Mouse (Mus musculus) hindbrain, embryonic 14.5 days (tissue): ENCODE measurements around the gene Cd274. TPM values are rescaled to one million over a fixed set of nuclear protein-coding genes. Genes with fewer than 3 reads are reported as not detected.

Experiments
- ATAC-seq: fragments of 200-750 bp; cut with Nextera tagmentation; 2 replicates; pipeline ENCODE4 v1.8.0; 2017; ENCODE audit warnings: moderate number of reproducible peaks, mild to moderate bottlenecking, moderate TSS enrichment, moderate library complexity; ENCODE audit not compliant: low FRiP score
- DNase-seq: peaks from one replicate; pipeline ENCODE4 v3.0.0-alpha.2; 2015; ENCODE audit warnings: low spot score
- H3K27ac ChIP-seq: fragments of 300-500 bp; sonication (generic); 2 replicates; pipeline ENCODE4 v1.5.1; 2014; ENCODE audit warnings: mild to moderate bottlenecking, moderate library complexity
- H3K27me3 ChIP-seq: fragments of 300-500 bp; sonication (generic); 2 replicates; pipeline ENCODE4 v1.6.1; 2014; ENCODE audit warnings: mild to moderate bottlenecking, low read length, mixed read lengths; ENCODE audit not compliant: control insufficient read depth, insufficient read depth
- H3K36me3 ChIP-seq: fragments of 300-500 bp; sonication (generic); replicated peaks from 2 replicates; pipeline ENCODE4 v1.6.1; 2014; ENCODE audit not compliant: control insufficient read depth, insufficient read depth
- H3K4me1 ChIP-seq: fragments of 300-500 bp; sonication (generic); replicated peaks from 2 replicates; pipeline ENCODE4 v1.6.1; 2014; ENCODE audit warnings: antibody characterized with exemption, low read length, mixed read lengths; ENCODE audit not compliant: control insufficient read depth, insufficient read depth
- H3K4me2 ChIP-seq: fragments of 300-500 bp; sonication (generic); replicated peaks from 2 replicates; pipeline ENCODE4 v1.6.1; 2014; ENCODE audit warnings: mild to moderate bottlenecking, moderate library complexity
- H3K4me3 ChIP-seq: fragments of 300-500 bp; sonication (generic); replicated peaks from 2 replicates; pipeline ENCODE4 v1.5.1; 2014; ENCODE audit warnings: mild to moderate bottlenecking, low read length
- H3K9ac ChIP-seq: fragments of 300-500 bp; sonication (generic); 2 replicates; pipeline ENCODE4 v1.6.1; 2014
- H3K9me3 ChIP-seq: fragments of 300-500 bp; sonication (generic); 2 replicates; pipeline ENCODE4 v1.6.1; 2016; ENCODE audit warnings: low read length; ENCODE audit not compliant: control insufficient read depth
- WGBS: fragments of 180-500 bp; shearing (Covaris S2); extraction: QIAGEN DNeasy Blood & Tissue Kit; methylation state at CpG from one replicate; pipeline ENCODE4 v1.1.7; 2014; 5-methylcytosine and 5-hydroxymethylcytosine counted together
- polyA plus RNA-seq: library from polyadenylated mRNA; unstranded; fragments of >200 nt; fragmentation: Nextera tagmentation; extraction: Ambion mirVana; gene quantifications from 2 replicates; pipeline ENCODE4 v1.2.1, GENCODE M21; 2014

Gene Cd274
- polyA plus RNA-seq, 1 experiment from 2014 or later: 0.48 TPM

DNA sequence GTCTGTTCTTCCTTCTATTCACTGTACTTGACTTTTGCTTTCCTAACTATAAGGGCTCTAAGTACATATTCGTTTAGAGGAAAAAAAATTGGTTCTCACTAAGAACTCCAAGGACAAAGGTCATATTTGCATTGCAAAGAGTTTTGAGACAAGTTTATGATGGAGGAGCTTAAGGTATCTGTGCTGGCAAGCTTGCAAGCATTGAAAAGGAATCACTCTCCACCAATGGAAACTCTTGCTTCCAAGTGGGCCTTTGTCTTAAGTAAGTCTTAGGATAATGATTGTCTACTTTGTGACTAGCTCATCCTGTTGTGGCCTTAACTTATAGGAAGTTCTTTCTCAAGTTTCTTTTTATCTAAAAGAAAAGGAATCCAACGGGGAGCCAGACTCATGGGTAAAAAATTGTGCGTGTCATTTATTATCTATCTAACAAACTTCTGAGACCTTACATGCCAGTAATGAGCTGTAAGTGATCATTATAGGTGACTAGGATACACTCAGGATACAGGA lies 49.2 kb downstream of the Cd274 start:
- no peaks in the 10 kb centered on the region for H3K9me3 ChIP-seq
- H3K4me2 ChIP-seq: no peak overlapping the region
- H3K27me3 ChIP-seq: no peaks in the 10 kb centered on the region
- no peak overlapping the region for H3K9ac ChIP-seq
- no peak for ATAC-seq
- no peak overlapping the region for H3K27ac ChIP-seq
- no peaks in the 10 kb centered on the region for H3K4me1 ChIP-seq
- H3K36me3 ChIP-seq: no peaks in the 10 kb centered on the region
- H3K4me3 ChIP-seq: no peak overlapping the region
- WGBS: 80% methylated on average over 3 of the region's 3 CpGs
- DNase-seq: no peak

DNA sequence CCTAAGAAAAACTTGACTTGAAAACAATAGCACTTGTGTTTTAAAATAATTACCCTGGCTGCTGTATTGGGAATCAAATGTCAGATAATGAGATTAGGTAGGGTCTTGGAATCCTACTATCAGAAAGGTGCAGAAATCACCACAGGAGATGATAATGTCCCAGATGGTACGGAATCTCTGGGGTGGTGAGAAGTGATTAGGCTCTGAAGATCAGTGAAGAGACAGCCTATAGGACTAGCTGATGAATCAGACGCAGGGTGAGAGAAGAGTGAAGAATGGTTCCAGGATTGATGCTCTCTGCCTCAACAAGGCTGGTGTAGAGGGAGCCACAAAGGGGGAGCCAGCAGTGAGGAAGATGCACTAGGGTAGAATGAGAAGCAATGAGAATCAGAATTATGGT lies 49.9 kb downstream of the Cd274 start:
- Histone ChIP-seq H3K4me2 (no peak overlapping the region), H3K27me3 (no peaks in the 10 kb centered on the region), H3K27ac (no peak overlapping the region), H3K4me3 (no peak overlapping the region), H3K9me3 (no peaks in the 10 kb centered on the region), H3K4me1 (no peaks in the 10 kb centered on the region), H3K9ac (no peak overlapping the region), H3K36me3 (no peaks in the 10 kb centered on the region)
- WGBS: 79% methylated on average over 2 of the region's 2 CpGs
- DNase-seq (no peak), ATAC-seq (no peak)

DNA sequence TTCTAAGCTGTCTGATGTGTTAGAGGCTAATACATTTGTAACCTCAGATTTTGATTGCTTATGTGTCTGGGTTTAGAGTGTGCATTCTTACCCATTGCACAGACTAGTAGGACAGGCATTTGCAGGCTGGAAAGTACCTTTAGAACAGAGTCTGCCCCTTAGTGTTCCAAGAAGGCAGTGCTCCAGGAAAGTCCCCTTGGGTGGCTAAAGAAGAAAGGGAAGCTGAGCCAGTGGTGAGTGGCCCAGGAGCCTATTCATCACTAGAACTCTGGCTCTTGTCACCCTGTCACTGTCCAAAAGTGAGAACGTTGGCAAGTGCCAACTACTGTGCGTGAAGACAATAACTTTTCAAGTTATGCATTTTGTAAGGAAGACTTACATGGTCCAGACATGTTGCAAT lies 50.6 kb downstream of the Cd274 start:
- no peak overlapping the region for H3K9ac ChIP-seq
- H3K36me3 ChIP-seq: no peaks in the 10 kb centered on the region
- WGBS: 58% methylated on average over 2 of the region's 2 CpGs
- H3K4me1 ChIP-seq: no peaks in the 10 kb centered on the region
- no peaks in the 10 kb centered on the region for H3K9me3 ChIP-seq
- H3K27ac ChIP-seq: no peak overlapping the region
- no peak overlapping the region for H3K4me3 ChIP-seq
- no peak overlapping the region for H3K4me2 ChIP-seq
- DNase-seq (no peak), ATAC-seq (no peak)
- H3K27me3 ChIP-seq: no peaks in the 10 kb centered on the region

GRCm38 (mm10) chr19:29418661-29419115 lies 51.4 kb downstream of the Cd274 start:
- no peak overlapping the region for H3K9ac ChIP-seq
- WGBS: 36% methylated on average over 9 of the region's 9 CpGs
- no peak overlapping the region for H3K27ac ChIP-seq
- ATAC-seq (no peak), DNase-seq (no peak)
- H3K4me1 ChIP-seq: no peaks in the 10 kb centered on the region
- H3K4me2 ChIP-seq: no peak overlapping the region
- no peaks in the 10 kb centered on the region for H3K27me3 ChIP-seq
- H3K36me3 ChIP-seq: no peaks in the 10 kb centered on the region
- H3K4me3 ChIP-seq: no peak overlapping the region
- no peaks in the 10 kb centered on the region for H3K9me3 ChIP-seq

DNA sequence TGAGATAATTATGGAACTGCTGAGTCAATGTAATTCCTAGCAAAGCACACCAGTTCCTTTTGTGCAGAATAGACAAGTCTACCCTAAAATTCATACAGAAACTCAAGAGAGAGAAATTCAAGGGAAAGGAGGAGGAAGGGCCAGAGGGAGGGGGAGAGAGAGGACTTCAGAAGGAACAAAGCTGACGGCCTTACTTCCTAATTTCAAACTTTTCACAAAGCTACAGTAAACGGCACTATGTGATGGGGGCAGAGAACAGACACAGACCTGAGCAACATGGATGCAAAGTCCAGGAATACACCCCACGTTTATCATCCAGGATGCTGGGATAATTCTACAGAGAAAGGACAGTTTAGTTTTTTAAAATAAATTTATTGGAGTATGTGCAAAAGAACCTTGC lies 52.3 kb downstream of the Cd274 start:
- no peaks in the 10 kb centered on the region for H3K4me1 ChIP-seq
- no peaks in the 10 kb centered on the region for H3K9me3 ChIP-seq
- no peak overlapping the region for H3K9ac ChIP-seq
- H3K27ac ChIP-seq: no peak overlapping the region
- DNase-seq: no peak
- ATAC-seq: no peak
- H3K4me3 ChIP-seq: no peak overlapping the region
- no peaks in the 10 kb centered on the region for H3K36me3 ChIP-seq
- H3K27me3 ChIP-seq: no peaks in the 10 kb centered on the region
- WGBS: 81% methylated on average over 3 of the region's 3 CpGs
- H3K4me2 ChIP-seq: no peak overlapping the region

GRCm38 (mm10) chr19:29419946-29420345 lies 52.7 kb downstream of the Cd274 start:
- Histone ChIP-seq H3K4me3 (no peak overlapping the region), H3K9ac (no peak overlapping the region), H3K4me1 (no peaks in the 10 kb centered on the region), H3K27ac (no peak overlapping the region), H3K27me3 (no peaks in the 10 kb centered on the region), H3K36me3 (no peaks in the 10 kb centered on the region), H3K4me2 (no peak overlapping the region), H3K9me3 (no peaks in the 10 kb centered on the region)
- no peak for ATAC-seq
- no peak for DNase-seq

DNA sequence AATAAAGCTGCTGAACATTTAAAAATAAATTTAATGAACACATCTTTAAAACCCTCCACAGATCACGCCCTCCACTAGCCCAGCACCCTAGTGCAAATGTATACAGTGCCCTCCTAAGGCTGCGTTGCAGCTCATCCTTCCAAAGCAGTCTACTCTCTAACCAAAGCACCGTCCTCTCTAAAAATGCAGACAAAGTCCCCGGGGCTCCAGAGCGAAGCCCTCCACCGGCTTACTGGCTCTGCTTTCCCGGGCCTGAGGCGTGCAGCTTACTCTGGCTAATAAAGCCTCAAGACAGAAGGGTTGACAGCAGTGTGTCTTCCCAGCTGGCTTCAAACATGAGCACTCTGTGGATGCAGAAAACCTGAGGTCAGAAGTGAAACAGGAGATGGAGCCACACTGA lies 53.1 kb downstream of the Cd274 start:
- 70% methylated on average over 8 of the region's 8 CpGs for WGBS
- DNase-seq (peak; percentile 29), ATAC-seq (no peak)
- H3K4me3 ChIP-seq: no peak overlapping the region
- no peak overlapping the region for H3K9ac ChIP-seq
- no peaks in the 10 kb centered on the region for H3K4me1 ChIP-seq
- no peak overlapping the region for H3K27ac ChIP-seq
- no peak overlapping the region for H3K4me2 ChIP-seq
- no peaks in the 10 kb centered on the region for H3K9me3 ChIP-seq
- no peaks in the 10 kb centered on the region for H3K36me3 ChIP-seq
- no peaks in the 10 kb centered on the region for H3K27me3 ChIP-seq

DNA sequence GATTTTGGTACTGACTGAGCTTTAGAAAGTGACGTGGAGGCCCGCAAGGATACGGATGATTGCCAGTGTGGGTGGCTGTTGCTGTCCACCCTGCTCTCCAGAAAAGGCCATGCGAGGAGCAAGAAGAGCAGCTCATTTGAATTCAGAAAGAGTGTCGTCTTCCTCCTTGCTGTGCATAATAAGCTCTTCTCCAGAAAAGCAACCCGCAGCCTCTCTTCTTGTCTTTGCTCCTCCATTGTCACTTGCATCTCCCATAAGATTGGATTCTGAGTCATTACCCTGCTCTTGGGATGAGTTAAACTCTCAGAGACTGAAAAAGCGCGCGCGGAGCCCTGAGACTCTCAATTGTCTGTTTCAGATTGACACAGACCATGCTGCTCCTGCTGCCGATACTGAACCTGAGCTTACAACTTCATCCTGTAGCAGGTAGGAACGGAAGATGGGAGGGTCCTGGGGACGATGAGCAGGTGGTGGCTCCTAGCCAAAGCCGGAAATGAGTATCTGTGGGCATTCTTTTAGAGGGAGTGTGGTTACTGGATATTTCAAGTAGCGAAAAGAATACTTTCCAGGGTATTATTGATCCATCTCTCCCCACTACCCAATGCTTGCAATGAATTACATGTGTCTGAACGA lies 54.9 kb downstream of the Cd274 start:
- Histone ChIP-seq H3K9me3 (no peaks in the 10 kb centered on the region), H3K4me3 (no peak overlapping the region), H3K27me3 (no peaks in the 10 kb centered on the region), H3K4me1 (no peaks in the 10 kb centered on the region), H3K9ac (no peak overlapping the region), H3K4me2 (no peak overlapping the region), H3K27ac (no peak overlapping the region), H3K36me3 (no peaks in the 10 kb centered on the region)
- ATAC-seq (no peak), DNase-seq (no peak)
- WGBS: 78% methylated on average over 16 of the region's 16 CpGs

DNA sequence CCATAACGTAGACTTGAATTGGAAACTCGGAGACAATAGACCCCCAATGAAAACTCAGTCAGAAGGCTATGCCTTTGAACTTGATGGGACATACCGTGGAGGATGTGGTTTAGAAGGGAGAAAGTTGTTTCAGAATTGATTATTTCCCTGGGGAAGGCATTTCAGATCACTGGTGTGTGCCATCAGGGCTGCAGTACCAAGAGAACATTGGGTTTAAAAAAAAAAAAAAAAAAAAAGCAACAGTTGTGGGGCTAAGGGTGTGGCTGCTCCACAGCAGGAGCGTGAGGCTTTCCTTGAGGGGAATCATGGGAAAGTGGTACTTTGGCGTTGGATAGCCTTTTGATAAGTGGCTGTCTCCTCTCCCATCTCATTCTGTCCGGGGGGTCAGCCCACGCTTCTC lies 55.5 kb downstream of the Cd274 start:
- H3K9me3 ChIP-seq: no peaks in the 10 kb centered on the region
- 91% methylated on average over 7 of the region's 7 CpGs for WGBS
- H3K36me3 ChIP-seq: no peaks in the 10 kb centered on the region
- H3K27ac ChIP-seq: no peak overlapping the region
- H3K4me3 ChIP-seq: no peak overlapping the region
- ATAC-seq: no peak
- no peak overlapping the region for H3K4me2 ChIP-seq
- DNase-seq: no peak
- H3K9ac ChIP-seq: no peak overlapping the region
- H3K4me1 ChIP-seq: no peaks in the 10 kb centered on the region
- H3K27me3 ChIP-seq: no peaks in the 10 kb centered on the region

GRCm38 (mm10) chr19:29430516-29430915 lies 63.3 kb downstream of the Cd274 start:
- H3K9ac ChIP-seq: no peak overlapping the region
- H3K27ac ChIP-seq: no peak overlapping the region
- H3K36me3 ChIP-seq: no peaks in the 10 kb centered on the region
- H3K4me1 ChIP-seq: no peaks in the 10 kb centered on the region
- WGBS: 89% methylated on average over 3 of the region's 3 CpGs
- no peak for DNase-seq
- H3K9me3 ChIP-seq: no peaks in the 10 kb centered on the region
- no peaks in the 10 kb centered on the region for H3K27me3 ChIP-seq
- no peak overlapping the region for H3K4me3 ChIP-seq
- no peak overlapping the region for H3K4me2 ChIP-seq
- ATAC-seq: no peak
